Mouse (Mus musculus) thymus, postnatal 0 days (tissue): Measurements from ENCODE around the gene Acot1. TPM values are rescaled to one million over a fixed set of nuclear protein-coding genes. Genes with fewer than 3 reads are reported as not detected.

Experiments used
- DNase-seq: peaks from one replicate; pipeline ENCODE4 v3.0.0-alpha.2; 2015; ENCODE audit warnings: low spot score
- polyA plus RNA-seq: library from polyadenylated mRNA; unstranded; fragments of >200 nt; fragmentation: Nextera tagmentation; extraction: Ambion mirVana; gene quantifications from 2 replicates; pipeline ENCODE4 v1.2.1, GENCODE M21; 2015

The Acot1 gene
- polyA plus RNA-seq, 1 experiment from 2014 or later: 15.5 TPM

- no peak for DNase-seq
Measured at GRCm38 (mm10) chr12:84063228-84063627, 53.9 kb downstream of the Acot1 start.

DNA sequence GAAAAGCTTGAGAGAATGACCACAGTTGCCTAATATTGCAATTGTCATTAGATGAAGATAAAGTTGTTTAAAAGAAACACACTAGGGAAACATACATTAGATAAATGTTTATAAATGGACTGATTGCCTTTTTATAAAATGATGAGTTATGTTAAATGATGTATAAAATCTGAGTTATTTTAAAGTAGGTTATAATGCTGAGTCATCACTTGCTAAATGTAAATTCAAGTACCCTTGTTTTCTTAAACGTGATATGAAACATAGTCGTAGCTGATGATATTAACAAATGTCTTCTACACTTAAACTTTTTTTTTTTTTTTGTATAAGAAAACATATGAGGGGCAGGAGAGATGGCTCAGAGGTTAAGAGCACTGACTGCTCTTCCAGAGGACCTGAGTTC is 54.5 kb downstream of the Acot1 start:
- no peak for DNase-seq

GRCm38 (mm10) chr12:84064621-84065020 is 55.3 kb downstream of the Acot1 start:
- no peak for DNase-seq

DNA sequence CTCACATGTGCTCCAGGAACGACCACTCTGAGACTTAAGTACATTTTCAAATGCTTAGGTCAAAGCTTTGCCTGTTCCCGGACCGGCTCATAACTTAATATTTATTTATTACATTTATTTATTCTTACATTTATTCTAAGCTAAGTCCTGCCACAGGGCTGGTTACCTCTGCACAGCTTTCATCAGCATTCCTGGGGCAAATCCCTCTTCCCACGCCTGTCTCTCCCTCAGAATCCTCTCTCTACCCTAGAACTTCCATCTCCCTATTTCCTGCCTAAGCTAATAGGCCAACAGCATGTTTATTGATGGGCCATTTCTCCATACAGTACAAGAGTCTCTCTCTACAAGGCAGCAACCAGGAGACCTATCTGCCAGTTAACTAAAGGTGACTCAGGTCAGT is 58.5 kb downstream of the Acot1 start:
- DNase-seq: no peak

Other genes starting within 250 kb of the Acot1 start
- gene Papln, start 245.9 kb upstream of the Acot1 start, polyA plus RNA-seq: 0.22 and 0.24 TPM in 2 replicates
- gene Numb, start 87.6 kb upstream of the Acot1 start, polyA plus RNA-seq: 13.6 and 14.9 TPM in 2 replicates
- 16.3 and 21.3 TPM in 2 replicates for gene Riox1, start 58.9 kb upstream of the Acot1 start, polyA plus RNA-seq
- 0.04 TPM in 1 of 2 replicates, not detected in the other for gene Heatr4, start 24.6 kb upstream of the Acot1 start, polyA plus RNA-seq
- gene Acot2, start 21.6 kb upstream of the Acot1 start, polyA plus RNA-seq: 14.0 and 21.8 TPM in 2 replicates
- 0.14 and 0.36 TPM in 2 replicates for gene Acot4, start 28.9 kb downstream of the Acot1 start, polyA plus RNA-seq
- gene Gm49366, start 29.4 kb downstream of the Acot1 start, polyA plus RNA-seq: not detected in 2 replicates
- not detected in 2 replicates for gene Acot3, start 42.7 kb downstream of the Acot1 start, polyA plus RNA-seq
- gene Acot5, start 59.8 kb downstream of the Acot1 start, polyA plus RNA-seq: 1.8 and 1.9 TPM in 2 replicates
- 0.62 and 0.95 TPM in 2 replicates for gene Acot6, start 91.2 kb downstream of the Acot1 start, polyA plus RNA-seq
- gene Dnal1, start 104.9 kb downstream of the Acot1 start, polyA plus RNA-seq: 1.6 and 2.1 TPM in 2 replicates
- 0.18 and 0.22 TPM in 2 replicates for gene Pnma1, start 139.0 kb downstream of the Acot1 start, polyA plus RNA-seq
- gene Elmsan1, start 209.4 kb downstream of the Acot1 start, polyA plus RNA-seq: 5.1 and 6.3 TPM in 2 replicates